In the genomic region with DNA sequence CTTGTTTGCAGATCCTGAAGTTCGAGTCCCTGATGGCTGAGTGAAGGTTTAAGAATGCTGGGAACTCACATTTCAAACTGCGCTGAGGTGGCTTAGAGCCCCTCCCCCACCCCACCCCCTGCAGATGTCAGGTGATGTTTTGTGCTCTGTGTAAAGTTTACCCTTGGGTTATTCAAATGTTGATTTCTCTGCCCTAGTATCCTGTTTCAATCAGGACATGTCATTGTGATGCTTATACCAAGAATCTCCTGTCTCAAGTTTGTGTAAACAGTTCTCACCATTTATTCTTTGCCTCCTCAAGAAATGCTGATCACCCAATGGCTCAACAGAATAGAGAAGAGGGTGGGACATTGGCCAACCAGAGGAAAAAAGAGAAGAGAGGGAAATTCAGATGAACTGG, we compare ENCODE assay signal across 24 mouse cellular contexts.
"Had no signal": no experiment of that assay in that cellular context is flagged by ENCODE, and none has a peak within 500 bp of the region (broad histone marks: within the 10 kb centered on the region; RNA-seq: fewer than 3 reads in every experiment).

No protein-coding gene starts in this region.

- H3K9ac ChIP-seq: heart, embryonic 13.5 days; heart, embryonic 15.5 days; hindbrain, embryonic 14.5 days; intestine, embryonic 15.5 days; limb, embryonic 12.5 days; liver, embryonic 12.5 days; liver, embryonic 14.5 days had no signal

- H3K9me3 ChIP-seq: heart, embryonic 13.5 days; heart, embryonic 15.5 days; intestine, embryonic 15.5 days; limb, embryonic 10.5 days; limb, embryonic 12.5 days; liver, embryonic 12.5 days had no signal

- H3K27ac ChIP-seq: heart, adult 2 months; heart, embryonic 13.5 days; heart, embryonic 15.5 days; hindbrain, embryonic 14.5 days; intestine, embryonic 15.5 days; limb, embryonic 10.5 days; limb, embryonic 12.5 days; liver, embryonic 12.5 days; liver, embryonic 14.5 days had no signal

- ATAC-seq: hindbrain, embryonic 16.5 days; inflammation-experienced regulatory T-cells, adult 6 months; intestine, embryonic 15.5 days; intestine, postnatal 0 days; liver, embryonic 12.5 days had no signal

- H3K4me3 ChIP-seq: heart, adult 2 months; heart, embryonic 13.5 days; heart, embryonic 15.5 days; intestine, embryonic 15.5 days; limb, embryonic 10.5 days; limb, embryonic 12.5 days; liver, embryonic 12.5 days had no signal

- H3K4me2 ChIP-seq: heart, embryonic 11.5 days; heart, embryonic 13.5 days; heart, embryonic 15.5 days; hindbrain, embryonic 14.5 days; intestine, embryonic 15.5 days; limb, embryonic 12.5 days; liver, embryonic 12.5 days had no signal

- H3K36me3 ChIP-seq: heart, embryonic 13.5 days; heart, embryonic 15.5 days; intestine, embryonic 15.5 days; limb, embryonic 10.5 days; limb, embryonic 12.5 days; liver, embryonic 12.5 days had no signal

- DNase-seq: gastrocnemius, postnatal 14 days; gastrocnemius, postnatal 36 days; heart, adult 11 months; heart, adult 2 months; heart, postnatal 14 days; heart, postnatal 36 days; kidney, adult 18-20 months; kidney, adult 8-10 months; kidney, postnatal 10 days; kidney, postnatal 36 days; layer of hippocampus, adult 9-11 months; layer of hippocampus, postnatal 36 days had no signal

- H3K4me1 ChIP-seq: heart, embryonic 13.5 days; heart, embryonic 15.5 days; intestine, embryonic 15.5 days; limb, embryonic 10.5 days; limb, embryonic 12.5 days; liver, embryonic 12.5 days had no signal

- H3K27me3 ChIP-seq: heart, embryonic 13.5 days; heart, embryonic 15.5 days; intestine, embryonic 15.5 days; limb, embryonic 12.5 days; liver, embryonic 12.5 days had no signal
